Mouse (Mus musculus): Measurements from ENCODE around the gene Pin1.
A peak's percentile ranks its signal among the peaks of the same experiment; 100 is the strongest.
"Not testable (repeated sequence)": the region's sequence is repeated elsewhere in the genome, so short reads cannot be mapped to it uniquely, and the experiment has no call there.

Gene Pin1

GRCm38 (mm10) chr9:20651602-20652259 is at the start of gene Pin1:
TSS of gene Pin1 (plus strand) at chr9:20652095.
- peak; percentile 99 for DNase-seq (ENCODE audit: low read depth)

- no peak for DNase-seq (ENCODE audit: low read depth)
These were observed 45.6 kb upstream of the Pin1 start for GRCm38 (mm10) chr9:20606269-20606668.

GRCm38 (mm10) chr9:20607100-20607974 is 44.6 kb upstream of the Pin1 start:
- peak; percentile 75 for DNase-seq (ENCODE audit: low read depth)

GRCm38 (mm10) chr9:20609831-20610464 is 41.9 kb upstream of the Pin1 start:
- no peak for DNase-seq (ENCODE audit: low read depth)

GRCm38 (mm10) chr9:20611976-20612375 is 39.9 kb upstream of the Pin1 start:
- DNase-seq (ENCODE audit: low read depth): no peak

- DNase-seq (ENCODE audit: low read depth): peak; percentile 12
These were observed 35.2 kb upstream of the Pin1 start for GRCm38 (mm10) chr9:20616685-20617084.

GRCm38 (mm10) chr9:20631332-20631731 is 20.6 kb upstream of the Pin1 start:
- no peak for DNase-seq (ENCODE audit: low read depth)

GRCm38 (mm10) chr9:20635676-20636075 is 16.2 kb upstream of the Pin1 start:
- not testable (repeated sequence) for DNase-seq (ENCODE audit: low read depth)

- DNase-seq (ENCODE audit: low read depth): no peak
These were observed 15.6 kb upstream of the Pin1 start for GRCm38 (mm10) chr9:20636256-20636655.

- no peak for DNase-seq (ENCODE audit: low read depth)
These were observed 15.1 kb upstream of the Pin1 start for GRCm38 (mm10) chr9:20636790-20637189.

- DNase-seq (ENCODE audit: low read depth): no peak
These were observed 13.3 kb upstream of the Pin1 start for GRCm38 (mm10) chr9:20638552-20638951.

- no peak for DNase-seq (ENCODE audit: low read depth)
These were observed 12.4 kb upstream of the Pin1 start for GRCm38 (mm10) chr9:20639486-20639885.

- DNase-seq (ENCODE audit: low read depth): no peak
These were observed 10.4 kb upstream of the Pin1 start for GRCm38 (mm10) chr9:20641501-20641900.

- DNase-seq (ENCODE audit: low read depth): peak; percentile 82
These were observed 9.6 kb upstream of the Pin1 start, which contains the start of gene Ubl5 for GRCm38 (mm10) chr9:20642101-20642895. TSS of gene Ubl5 (plus strand) at chr9:20642878.

- peak; percentile 63 for DNase-seq (ENCODE audit: low read depth)
These were observed 8.9 kb upstream of the Pin1 start for GRCm38 (mm10) chr9:20642896-20643466.

GRCm38 (mm10) chr9:20643781-20644180 is 8.1 kb upstream of the Pin1 start:
- no peak for DNase-seq (ENCODE audit: low read depth)

GRCm38 (mm10) chr9:20644360-20645081 is 7.4 kb upstream of the Pin1 start, which contains the start of gene Fbxl12:
TSS of gene Fbxl12 (minus strand) at chr9:20644767.
- peak; percentile 51 for DNase-seq (ENCODE audit: low read depth)

- no peak for DNase-seq (ENCODE audit: low read depth)
These were observed 6.8 kb upstream of the Pin1 start for GRCm38 (mm10) chr9:20645121-20645520.

- no peak for DNase-seq (ENCODE audit: low read depth)
These were observed 364 bp downstream of the Pin1 start for GRCm38 (mm10) chr9:20652260-20652658.

GRCm38 (mm10) chr9:20653859-20654258 is 2.0 kb downstream of the Pin1 start:
- DNase-seq (ENCODE audit: low read depth): no peak

GRCm38 (mm10) chr9:20657546-20657945 is 5.7 kb downstream of the Pin1 start:
- no peak for DNase-seq (ENCODE audit: low read depth)
